ENCODE assay signal across 18 mouse cellular contexts in the genomic region with DNA sequence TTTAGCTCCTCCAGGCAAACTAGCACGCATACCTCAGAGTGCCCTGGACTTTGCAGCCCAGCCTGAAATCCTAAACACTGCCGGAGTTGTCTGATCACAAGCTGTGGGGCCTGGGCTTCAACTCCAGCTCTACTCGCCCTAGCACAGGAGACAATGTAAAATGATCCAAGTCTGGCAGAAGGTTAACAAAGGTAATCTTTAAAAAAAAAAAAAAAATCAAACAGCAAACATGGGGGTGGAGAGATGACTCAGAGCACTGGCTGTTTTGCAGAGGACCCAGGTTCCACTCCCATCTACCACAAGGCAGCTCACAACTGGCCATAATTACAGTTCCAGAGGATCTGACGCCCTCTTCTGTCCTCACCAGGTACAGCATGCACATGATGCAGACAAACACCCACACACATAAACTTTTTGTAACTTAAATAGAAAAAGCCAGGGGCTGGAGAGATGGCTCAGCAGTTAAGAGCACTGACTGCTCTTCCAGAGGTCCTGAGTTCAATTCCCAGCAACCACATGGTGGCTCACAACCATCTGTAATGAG. TPM values are rescaled to one million over a fixed set of nuclear protein-coding genes. Genes with fewer than 3 reads are reported as not detected.
DNase-seq lines count a peak whose midpoint lies in the region; ATAC-seq and TF ChIP-seq lines count a peak whose summit lies in the region.
"Had no signal": no experiment of that assay in that cellular context is flagged by ENCODE, and none has a peak within 500 bp of the region (broad histone marks: within the 10 kb centered on the region; RNA-seq: fewer than 3 reads in every experiment).

No protein-coding gene starts in this region.

- no peak overlapping the region for H3K4me2 ChIP-seq in liver, postnatal 0 days (ENCODE audit: low read depth, low read length)
- H3K4me2 ChIP-seq: heart, embryonic 12.5 days had no signal

- H3K9me3 ChIP-seq in MEL (replicated peaks; ENCODE audit: insufficient read depth, low read length), result no peaks in the 10 kb centered on the region
- H3K9me3 ChIP-seq in liver, postnatal 0 days (ENCODE audit: low read length), result no peaks in the 10 kb centered on the region
- H3K9me3 ChIP-seq: heart, embryonic 12.5 days had no signal

- ATAC-seq in liver, postnatal 0 days, result peak; percentile 45; the same call in 1 of the 2 replicates
- ATAC-seq: forebrain, postnatal 0 days had no signal

- no peak for TF ChIP-seq EP300 in MEL (IDR thresholded peaks at IDR 0.05; ENCODE audit: low read depth in 1 of 2, low read length in 2 of 2)
- no peak for TF ChIP-seq EP300 in liver, postnatal 0 days (IDR thresholded peaks at IDR 0.05; ENCODE audit: low read depth)

- H3K27ac ChIP-seq in layer of hippocampus, adult 2 months, result no peak overlapping the region
- H3K27ac ChIP-seq in MEL (ENCODE audit: control insufficient read depth, low read depth, low read length), result no peak overlapping the region
- H3K27ac ChIP-seq in liver, postnatal 0 days (ENCODE audit: low read depth), result 0 out of 2 replicates have a peak overlapping the region, but pooled peaks have one; percentile 22
- H3K27ac ChIP-seq: macrophage had no signal

- TF ChIP-seq CTCF in layer of hippocampus, adult 2 months (conservative IDR thresholded peaks at IDR 0.05), result peak; percentile 40
- peak in 2 of 3 experiments; percentile 15 to 35; a peak in 4 of 6 replicates for TF ChIP-seq CTCF in MEL (IDR thresholded peaks at IDR 0.05 in 2 of 3, conservative IDR thresholded peaks at IDR 0.05 in 1 of 3; ENCODE audit: control insufficient read depth in 1 of 3, insufficient read depth in 1 of 3, low read depth in 2 of 3, low read length in 3 of 3, poor library complexity in 1 of 3, severe bottlenecking in 1 of 3)
- peak; percentile 41 for TF ChIP-seq CTCF in liver, postnatal 0 days (IDR thresholded peaks at IDR 0.05; ENCODE audit: low read depth)

- H3K4me1 ChIP-seq in MEL (ENCODE audit: control insufficient read depth in 1 of 2, insufficient read depth in 2 of 2, low read length in 2 of 2), result peaks cover 0 to 7% of the 10 kb centered on the region in 2 experiments; a peak in 2 of 4 replicates
- peaks cover 6% of the 10 kb centered on the region for H3K4me1 ChIP-seq in liver, postnatal 0 days (ENCODE audit: insufficient read depth)

- H3K36me3 ChIP-seq in MEL (ENCODE audit: control insufficient read depth in 1 of 2, insufficient read depth in 2 of 2, low read length in 2 of 2), result peaks cover 0 to 5% of the 10 kb centered on the region in 2 experiments; a peak in 2 of 4 replicates
- H3K36me3 ChIP-seq in liver, postnatal 0 days (replicated peaks; ENCODE audit: insufficient read depth, low read length), result no peaks in the 10 kb centered on the region
- H3K36me3 ChIP-seq: heart, embryonic 12.5 days had no signal

- H3K27me3 ChIP-seq in MEL (ENCODE audit: control insufficient read depth in 1 of 2, insufficient read depth in 2 of 2, low read length in 2 of 2), result no peaks in the 10 kb centered on the region
- H3K27me3 ChIP-seq in liver, postnatal 0 days (ENCODE audit: insufficient read depth, low read length), result no peaks in the 10 kb centered on the region
- H3K27me3 ChIP-seq: heart, embryonic 12.5 days had no signal

- no peak overlapping the region for H3K9ac ChIP-seq in MEL (ENCODE audit: control insufficient read depth, low read depth, low read length, poor library complexity, severe bottlenecking)
- H3K9ac ChIP-seq in liver, postnatal 0 days (replicated peaks), result no peak overlapping the region
- H3K9ac ChIP-seq: forebrain, postnatal 0 days; heart, embryonic 12.5 days had no signal

- TF ChIP-seq POLR2A in MEL (IDR thresholded peaks at IDR 0.05; ENCODE audit: control insufficient read depth in 1 of 2, insufficient read depth in 1 of 2, low read depth in 1 of 2, low read length in 2 of 2, poor library complexity in 1 of 2), result no peak

- no peak overlapping the region for H3K4me3 ChIP-seq in layer of hippocampus, adult 2 months
- no peak overlapping the region for H3K4me3 ChIP-seq in MEL (ENCODE audit: control insufficient read depth in 1 of 2, insufficient read depth in 1 of 2, low read depth in 2 of 2, low read length in 2 of 2)
- no peak overlapping the region for H3K4me3 ChIP-seq in liver, postnatal 0 days (ENCODE audit: low read depth, low read length)
- H3K4me3 ChIP-seq: heart, embryonic 12.5 days had no signal

- WGBS in liver, postnatal 0 days (ENCODE audit: insufficient replicate concordance), result 54% methylated on average over 4 of the region's 4 CpGs

- no peak for DNase-seq in layer of hippocampus, adult 2 months (ENCODE audit: low spot score in 2 of 2)
- DNase-seq in layer of hippocampus, postnatal 10 days (ENCODE audit: low spot score in 2 of 2), result no peak
- DNase-seq in CD4-positive helper T cell, adult 2 months (ENCODE audit: low read depth, low spot score), result peak; percentile 21
- DNase-seq in MEL (ENCODE audit: low read depth, low spot score), result peak; percentile 53
- DNase-seq in liver, postnatal 0 days, result no peak
- DNase-seq in ovary, postnatal 36 days (ENCODE audit: low spot score), result no peak
- no peak for DNase-seq in retina, embryonic 14.5 days (ENCODE audit: low spot score)
- DNase-seq: cerebellum, postnatal 14 days; forebrain, postnatal 0 days; gastrocnemius, postnatal 25 days; heart, postnatal 4 days; kidney, postnatal 25 days; left cerebral cortex, postnatal 4 days; lung, adult 18-20 months; midbrain, embryonic 14.5 days; right cerebral cortex, postnatal 14 days had no signal

- peak; percentile 12; the same call in 1 of the 2 replicates for TF ChIP-seq RAD21 in MEL (IDR thresholded peaks at IDR 0.05; ENCODE audit: low read depth, low read length)

- H3K79me2 ChIP-seq in MEL (ENCODE audit: control insufficient read depth, insufficient read depth, low read length, poor library complexity), result peaks cover 59% of the 10 kb centered on the region

TF ChIP-seq in MEL, 35 proteins besides CTCF, POLR2A, EP300 and RAD21:
- TF ChIP-seq ZNF384 (IDR thresholded peaks at IDR 0.05; ENCODE audit: low read depth, low read length) (0 out of 2 replicates have a peak, but pooled peaks have one; percentile 12), NELFE (IDR thresholded peaks at IDR 0.05; ENCODE audit: low read depth, low read length) (no peak)
TF ChIP-seq in MEL: peak in this region for 1.

RNA-seq across cellular contexts. Expression of gene Stau1, which starts 12.7 kb away (rescaled TPM):
- 10 to 100 TPM; 64.3 to 66.4 TPM for total RNA-seq in layer of hippocampus, adult 2 months (2021)
- total RNA-seq in layer of hippocampus, postnatal 10 days (2021), result 10 to 100 TPM; 75.7 to 79.5 TPM
- total RNA-seq in MEL (2012; rRNA removed), result 14.3 and 15.1 TPM in 2 replicates
- 10 to 100 TPM in 1 of 2 experiments, not detected in 1; 48.1 TPM for polyA plus RNA-seq in MEL (2012; ENCODE audit: insufficient read depth in 1 of 2, insufficient read length in 2 of 2, low read depth in 1 of 2, low replicate concordance in 2 of 2, missing spikeins in 1 of 2)
- 28.6 and 31.5 TPM in 2 replicates for polyA plus RNA-seq in liver, postnatal 0 days (2015; fragmentation: Nextera tagmentation; extraction: Ambion mirVana)

RNA-seq across cellular contexts. Expression of gene Ddx27, which starts 31.6 kb away (rescaled TPM):
- 10 to 100 TPM; 32.8 to 37.5 TPM for total RNA-seq in layer of hippocampus, adult 2 months (2021)
- total RNA-seq in layer of hippocampus, postnatal 10 days (2021), result 10 to 100 TPM; 34.8 to 36.1 TPM
- 125 and 143 TPM in 2 replicates for total RNA-seq in MEL (2012; rRNA removed)
- polyA plus RNA-seq in MEL (2012; ENCODE audit: insufficient read depth in 1 of 2, insufficient read length in 2 of 2, low read depth in 1 of 2, low replicate concordance in 2 of 2, missing spikeins in 1 of 2), result 100 to 1,000 TPM in 1 of 2 experiments, 10 to 100 TPM in 1; 61.7 to 181 TPM
- 19.2 and 21.9 TPM in 2 replicates for polyA plus RNA-seq in liver, postnatal 0 days (2015; fragmentation: Nextera tagmentation; extraction: Ambion mirVana)

Comparison
In these comparisons a context has a peak if more than half of its experiments do, and no peak if none do; other contexts are left out.
1. DNase-seq: peak in CD4-positive helper T cell, adult 2 months (single experiment) and MEL (single experiment); none in layer of hippocampus, adult 2 months (0 of 2), layer of hippocampus, postnatal 10 days (0 of 2), liver, postnatal 0 days (single experiment), ovary, postnatal 36 days (single experiment) and retina, embryonic 14.5 days (single experiment).
2. Peak in every context shown above with its lines, with median percentiles within 50 percentile points of each other: CTCF ChIP-seq.